Mouse (Mus musculus) cortical plate, adult 2 months (tissue): Measurements from ENCODE around the gene Abcg5.

Experiments
- CTCF ChIP-seq: fragments of 200-500 bp; IDR thresholded peaks from 2 replicates; pipeline ENCODE4 v1.5.1; 2011; ENCODE audit warnings: mild to moderate bottlenecking, control low read depth, low read length; ENCODE audit not compliant: insufficient read depth; ENCODE audit errors: extremely low read depth
- POLR2A ChIP-seq: fragments of 200-500 bp; IDR thresholded peaks from 2 replicates; pipeline ENCODE4 v1.6.1; 2011; ENCODE audit warnings: mild to moderate bottlenecking, low read length, control low read depth; ENCODE audit not compliant: insufficient read depth; ENCODE audit errors: extremely low read depth

DNA sequence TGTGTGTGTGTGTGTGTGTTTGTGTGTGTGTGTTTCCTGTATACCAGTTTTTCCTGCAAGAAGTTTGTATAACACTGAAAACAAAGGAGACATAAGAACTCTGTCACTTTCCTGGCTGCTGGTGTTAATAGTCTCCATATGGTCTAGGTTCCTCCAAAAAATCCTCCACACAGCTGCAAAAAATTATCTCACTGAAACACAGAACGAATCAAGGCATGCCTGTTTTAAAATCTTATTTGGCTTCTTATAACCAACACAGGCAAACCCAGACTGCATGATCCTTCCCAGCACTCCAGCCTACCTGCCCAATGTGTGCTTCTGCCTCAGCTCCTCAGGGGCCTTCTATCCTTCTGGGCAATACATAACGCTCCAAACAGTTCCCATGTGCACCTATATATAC is 59.9 kb downstream of the Abcg5 start:
- TF ChIP-seq POLR2A (no peak), CTCF (no peak)
